Mouse (Mus musculus) midbrain, embryonic 10.5 days (tissue): ENCODE results near the gene Otog. TPM values are rescaled to one million over a fixed set of nuclear protein-coding genes. Genes with fewer than 3 reads are reported as not detected.

Experiments
- DNase-seq: peaks from one replicate; pipeline ENCODE4 v3.0.0-alpha.2; 2017; ENCODE audit warnings: low spot score
- H3K27ac ChIP-seq: fragments of 300-500 bp; sonication (generic); replicated peaks from 2 replicates; pipeline ENCODE4 v1.5.1; 2016; ENCODE audit warnings: mild to moderate bottlenecking
- H3K27me3 ChIP-seq: fragments of 300-500 bp; sonication (generic); 2 replicates; pipeline ENCODE4 v1.6.1; 2016; ENCODE audit warnings: low read depth, mild to moderate bottlenecking; ENCODE audit not compliant: poor library complexity, severe bottlenecking
- H3K36me3 ChIP-seq: fragments of 300-500 bp; sonication (generic); 2 replicates; pipeline ENCODE4 v1.6.1; 2016; ENCODE audit warnings: mild to moderate bottlenecking, moderate library complexity
- H3K4me1 ChIP-seq: fragments of 300-500 bp; sonication (generic); 2 replicates; pipeline ENCODE4 v1.6.1; 2016
- H3K4me3 ChIP-seq: fragments of 300-500 bp; sonication (generic); 2 replicates; pipeline ENCODE4 v1.5.1; 2016; ENCODE audit warnings: mild to moderate bottlenecking, moderate library complexity
- H3K9me3 ChIP-seq: fragments of 300-500 bp; sonication (generic); replicated peaks from 2 replicates; pipeline ENCODE4 v1.6.1; 2016; ENCODE audit warnings: mild to moderate bottlenecking
- WGBS: fragments of 180-500 bp; shearing (Covaris S2); methylation state at CpG from one replicate; pipeline ENCODE4 v1.1.7; 2016; 5-methylcytosine and 5-hydroxymethylcytosine counted together
- polyA plus RNA-seq: library from polyadenylated mRNA; unstranded; fragments of >200 nt; fragmentation: Nextera tagmentation; extraction: Ambion mirVana; gene quantifications from 2 replicates; pipeline ENCODE4 v1.2.1, GENCODE M21; 2016

The Otog gene
- polyA plus RNA-seq, 1 experiment from 2014 or later, result not detected

GRCm38 (mm10) chr7:46339818-46340217 is 99.0 kb downstream of the Otog start:
- Histone ChIP-seq H3K36me3 (no peaks in the 10 kb centered on the region), H3K4me1 (no peaks in the 10 kb centered on the region), H3K4me3 (no peak overlapping the region), H3K27ac (no peak overlapping the region), H3K9me3 (0 out of 2 replicates have a peak, but pooled peaks cover 4% of the 10 kb centered on the region), H3K27me3 (no peaks in the 10 kb centered on the region)
- 56% methylated on average over 3 of the region's 3 CpGs for WGBS
- DNase-seq, result no peak

DNA sequence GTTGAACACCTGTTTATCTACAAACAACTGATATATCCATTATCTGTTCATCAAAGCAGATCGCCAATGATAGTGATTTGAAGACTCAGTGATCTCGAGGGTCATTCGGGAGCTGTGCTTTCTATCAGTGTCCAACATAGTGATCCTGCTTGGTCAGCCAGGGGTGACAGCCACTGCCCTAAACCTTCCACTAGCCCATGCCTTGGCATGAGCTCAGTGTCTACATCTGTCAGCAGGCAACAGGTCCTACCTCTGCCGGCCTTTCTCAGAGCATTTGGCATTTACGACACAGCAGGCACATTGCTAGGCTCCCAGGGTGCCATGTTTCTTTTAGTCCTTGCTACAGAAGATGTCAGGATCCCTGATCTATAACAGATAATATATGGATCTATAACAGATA is 99.5 kb downstream of the Otog start:
- no peak for DNase-seq
- no peak overlapping the region for H3K4me3 ChIP-seq
- no peaks in the 10 kb centered on the region for H3K36me3 ChIP-seq
- WGBS, result 88% methylated on average over 5 of the region's 5 CpGs
- no peaks in the 10 kb centered on the region for H3K27me3 ChIP-seq
- 0 out of 2 replicates have a peak, but pooled peaks cover 4% of the 10 kb centered on the region for H3K9me3 ChIP-seq
- H3K27ac ChIP-seq, result no peak overlapping the region
- H3K4me1 ChIP-seq, result no peaks in the 10 kb centered on the region

GRCm38 (mm10) chr7:46341471-46341870 is 100.7 kb downstream of the Otog start:
- no peaks in the 10 kb centered on the region for H3K4me1 ChIP-seq
- WGBS, result 81% methylated on average over 9 of the region's 9 CpGs

DNA sequence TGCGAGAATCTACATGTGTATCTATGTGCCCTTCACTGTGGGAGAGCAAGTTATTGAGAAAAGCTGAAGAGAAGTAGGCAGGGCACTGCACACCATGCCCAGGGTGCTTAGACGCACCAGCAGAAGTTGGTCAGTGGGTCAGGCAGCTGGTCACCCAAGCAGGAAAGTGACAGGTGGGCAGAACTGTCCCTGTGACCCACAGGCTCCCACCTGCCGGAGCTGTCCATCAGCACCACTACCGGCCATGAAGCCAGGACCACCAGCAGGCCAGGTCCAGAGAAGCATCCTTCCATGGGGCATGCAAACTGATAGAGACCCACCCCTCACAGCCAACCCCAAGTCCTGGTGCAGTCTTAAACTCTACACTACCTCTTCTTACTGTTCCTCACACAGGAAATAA is 106.9 kb downstream of the Otog start:
- no peaks in the 10 kb centered on the region for H3K9me3 ChIP-seq
- H3K36me3 ChIP-seq, result no peaks in the 10 kb centered on the region
- peaks cover 50% of the 10 kb centered on the region for H3K27me3 ChIP-seq
- no peak for DNase-seq
- H3K4me3 ChIP-seq, result no peak overlapping the region
- H3K27ac ChIP-seq, result no peak overlapping the region
- H3K4me1 ChIP-seq, result peaks cover 12% of the 10 kb centered on the region
- 70% methylated on average over 4 of the region's 4 CpGs for WGBS

More at GRCm38 (mm10) chr7:46341471-46341870, 100.7 kb downstream of the Otog start:
- 0 out of 2 replicates have a peak, but pooled peaks cover 4% of the 10 kb centered on the region for H3K9me3 ChIP-seq
- H3K27ac ChIP-seq, result no peak overlapping the region
- H3K27me3 ChIP-seq, result no peaks in the 10 kb centered on the region
- H3K4me3 ChIP-seq, result no peak overlapping the region
- no peak for DNase-seq
- no peaks in the 10 kb centered on the region for H3K36me3 ChIP-seq

GRCm38 (mm10) chr7:46348813-46349212 is 108.0 kb downstream of the Otog start:
- Histone ChIP-seq H3K4me3 (peak overlapping the region; percentile 39), H3K4me1 (peaks cover 15% of the 10 kb centered on the region), H3K36me3 (no peaks in the 10 kb centered on the region), H3K27ac (no peak overlapping the region), H3K27me3 (peaks cover 50% of the 10 kb centered on the region), H3K9me3 (no peaks in the 10 kb centered on the region)
- DNase-seq, result peak; percentile 15
- WGBS, result under 1% methylated on average over 36 of the region's 36 CpGs

GRCm38 (mm10) chr7:46350119-46350702 is 109.4 kb downstream of the Otog start:
- Histone ChIP-seq H3K4me1 (peaks cover 15% of the 10 kb centered on the region), H3K4me3 (no peak overlapping the region), H3K36me3 (no peaks in the 10 kb centered on the region), H3K27me3 (peaks cover 50% of the 10 kb centered on the region), H3K9me3 (no peaks in the 10 kb centered on the region), H3K27ac (no peak overlapping the region)
- WGBS, result 51% methylated on average over 9 of the region's 9 CpGs
- no peak for DNase-seq

- Histone ChIP-seq H3K9me3 (no peaks in the 10 kb centered on the region), H3K27me3 (peaks cover 42% of the 10 kb centered on the region), H3K4me3 (no peak overlapping the region), H3K4me1 (peaks cover 15% of the 10 kb centered on the region), H3K27ac (no peak overlapping the region), H3K36me3 (no peaks in the 10 kb centered on the region)
- WGBS, result 70% methylated on average over 2 of the region's 2 CpGs
- no peak for DNase-seq
These were observed 112.0 kb downstream of the Otog start for GRCm38 (mm10) chr7:46352748-46353147.

GRCm38 (mm10) chr7:46353216-46353615 is 112.4 kb downstream of the Otog start:
- DNase-seq, result no peak
- Histone ChIP-seq H3K4me3 (no peak overlapping the region), H3K4me1 (peaks cover 15% of the 10 kb centered on the region), H3K27me3 (peaks cover 37% of the 10 kb centered on the region), H3K9me3 (no peaks in the 10 kb centered on the region), H3K27ac (no peak overlapping the region), H3K36me3 (no peaks in the 10 kb centered on the region)
- WGBS, result 68% methylated on average over 8 of the region's 8 CpGs

- Histone ChIP-seq H3K27ac (no peak overlapping the region), H3K27me3 (peaks cover 30% of the 10 kb centered on the region), H3K4me3 (no peak overlapping the region), H3K4me1 (peaks cover 11% of the 10 kb centered on the region), H3K36me3 (no peaks in the 10 kb centered on the region), H3K9me3 (no peaks in the 10 kb centered on the region)
- 83% methylated on average over 4 of the region's 4 CpGs for WGBS
- DNase-seq, result no peak
These were observed 113.1 kb downstream of the Otog start for GRCm38 (mm10) chr7:46353875-46354274.

Other genes starting within 250 kb of the Otog start
- gene Abcc6, start 210.7 kb upstream of the Otog start, polyA plus RNA-seq, result 0.12 and 0.17 TPM in 2 replicates
- 29.9 and 31.0 TPM in 2 replicates for gene Nomo1, start 207.3 kb upstream of the Otog start, polyA plus RNA-seq
- gene Kcnj11, start 140.2 kb upstream of the Otog start, polyA plus RNA-seq, result 0.12 and 0.19 TPM in 2 replicates
- gene Abcc8, start 61.0 kb upstream of the Otog start, polyA plus RNA-seq, result 0.70 and 0.74 TPM in 2 replicates
- gene Ush1c, start 2.5 kb upstream of the Otog start, polyA plus RNA-seq, result 3.7 and 4.3 TPM in 2 replicates
- gene Myod1, start 135.5 kb downstream of the Otog start, polyA plus RNA-seq, result not detected in 2 replicates
- gene Kcnc1, start 155.5 kb downstream of the Otog start, polyA plus RNA-seq, result 0.37 and 1.3 TPM in 2 replicates